13 mouse cellular contexts compared by ENCODE assay signal in genomic region chr13:107522942-107523341, GRCm38 (mm10).
"Had no signal": no experiment of that assay in that cellular context is flagged by ENCODE, and none has a peak within 500 bp of the region (broad histone marks: within the 10 kb centered on the region; RNA-seq: fewer than 3 reads in every experiment).

No protein-coding gene starts in this region.

- H3K36me3 ChIP-seq: intestine, embryonic 15.5 days; limb, embryonic 12.5 days; liver, embryonic 13.5 days; lung, embryonic 15.5 days; midbrain, embryonic 12.5 days; neural tube, embryonic 12.5 days had no signal

- H3K4me1 ChIP-seq: intestine, embryonic 15.5 days; limb, embryonic 12.5 days; liver, embryonic 13.5 days; lung, embryonic 15.5 days; midbrain, embryonic 12.5 days; neural tube, embryonic 12.5 days had no signal

- H3K27ac ChIP-seq: hindbrain, postnatal 0 days; intestine, embryonic 15.5 days; limb, embryonic 12.5 days; liver, embryonic 13.5 days; lung, embryonic 15.5 days; midbrain, embryonic 12.5 days; neural tube, embryonic 12.5 days; stomach, postnatal 0 days had no signal

- DNase-seq: kidney, adult 18-20 months; kidney, postnatal 14 days; liver; liver, embryonic 13.5 days; liver, postnatal 0 days had no signal

- H3K27me3 ChIP-seq: intestine, embryonic 15.5 days; limb, embryonic 12.5 days; liver, embryonic 13.5 days; lung, embryonic 15.5 days; midbrain, embryonic 12.5 days; neural tube, embryonic 12.5 days had no signal

- ATAC-seq: hindbrain, postnatal 0 days; intestine, embryonic 15.5 days; liver, postnatal 0 days had no signal

- H3K4me3 ChIP-seq: intestine, embryonic 15.5 days; limb, embryonic 12.5 days; liver, embryonic 13.5 days; lung, embryonic 15.5 days; midbrain, embryonic 12.5 days; myocyte; neural tube, embryonic 12.5 days had no signal
